Mouse (Mus musculus) kidney, embryonic 14.5 days (tissue): Measurements from ENCODE around the gene Mab21l1. TPM values are rescaled to one million over a fixed set of nuclear protein-coding genes. Genes with fewer than 3 reads are reported as not detected.

Experiments
- ATAC-seq: fragments of 200-750 bp; cut with Nextera tagmentation; 2 replicates; pipeline ENCODE4 v1.8.0; 2017; ENCODE audit warnings: moderate number of reproducible peaks, mild to moderate bottlenecking, moderate TSS enrichment, moderate library complexity; ENCODE audit not compliant: low FRiP score, low TSS enrichment
- H3K27ac ChIP-seq: fragments of 300-500 bp; sonication (generic); 2 replicates; pipeline ENCODE4 v1.5.1; 2014; ENCODE audit warnings: low read depth, mild to moderate bottlenecking, low read length, moderate library complexity, mixed read lengths
- H3K27me3 ChIP-seq: fragments of 300-500 bp; sonication (generic); 2 replicates; pipeline ENCODE4 v1.6.1; 2014; ENCODE audit warnings: mild to moderate bottlenecking, low read length; ENCODE audit not compliant: control insufficient read depth, insufficient read depth
- H3K36me3 ChIP-seq: fragments of 300-500 bp; sonication (generic); 2 replicates; pipeline ENCODE4 v1.6.1; 2014; ENCODE audit warnings: low read length, mixed read lengths; ENCODE audit not compliant: control insufficient read depth, insufficient read depth
- H3K4me1 ChIP-seq: fragments of 300-500 bp; sonication (generic); 2 replicates; pipeline ENCODE4 v1.6.1; 2014; ENCODE audit warnings: low read length, mixed read lengths; ENCODE audit not compliant: control insufficient read depth, insufficient read depth
- H3K4me2 ChIP-seq: fragments of 300-500 bp; sonication (generic); replicated peaks from 2 replicates; pipeline ENCODE4 v1.6.1; 2014; ENCODE audit warnings: low read depth, mild to moderate bottlenecking, low read length
- H3K4me3 ChIP-seq: fragments of 300-500 bp; sonication (generic); 2 replicates; pipeline ENCODE4 v1.5.1; 2014; ENCODE audit warnings: mild to moderate bottlenecking, low read length
- H3K9ac ChIP-seq: fragments of 300-500 bp; sonication (generic); 2 replicates; pipeline ENCODE4 v1.6.1; 2014; ENCODE audit warnings: low read depth, mild to moderate bottlenecking, low read length, moderate library complexity
- H3K9me3 ChIP-seq: fragments of 300-500 bp; sonication (generic); 2 replicates; pipeline ENCODE4 v1.6.1; 2016; ENCODE audit warnings: low read length; ENCODE audit not compliant: control insufficient read depth
- WGBS: fragments of 180-500 bp; shearing (Covaris S2); extraction: QIAGEN DNeasy Blood & Tissue Kit; methylation state at CpG from one replicate; pipeline ENCODE4 v1.1.7; 2014; 5-methylcytosine and 5-hydroxymethylcytosine counted together
- polyA plus RNA-seq: library from polyadenylated mRNA; unstranded; fragments of >200 nt; fragmentation: Nextera tagmentation; extraction: Ambion mirVana; gene quantifications from 2 replicates; pipeline ENCODE4 v1.2.1, GENCODE M21; 2014

Mab21l1 gene
- polyA plus RNA-seq, 1 experiment from 2014 or later: 0.87 TPM

DNA sequence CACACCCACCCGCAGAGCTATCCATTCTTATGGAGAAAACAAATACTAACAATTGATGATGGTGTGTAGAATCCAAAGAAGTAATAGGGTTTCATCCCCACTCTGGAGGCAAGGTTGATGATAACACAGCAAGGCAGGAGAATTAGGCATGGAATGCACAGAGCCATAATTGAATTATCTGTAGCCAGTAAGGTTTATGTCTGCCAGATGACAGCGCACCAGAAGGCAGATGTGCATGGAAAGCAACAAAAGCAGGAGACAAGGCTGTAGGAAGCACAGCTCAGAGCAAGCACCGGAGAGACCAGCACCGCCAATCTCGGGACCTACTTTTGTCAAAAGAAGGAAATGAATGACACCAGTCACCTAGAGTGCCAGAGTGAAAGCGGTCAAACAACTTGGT lies 28.4 kb upstream of the Mab21l1 start:
- H3K4me3 ChIP-seq: no peak overlapping the region
- 0 out of 2 replicates have a peak, but pooled peaks cover 3% of the 10 kb centered on the region for H3K4me1 ChIP-seq
- H3K36me3 ChIP-seq: no peaks in the 10 kb centered on the region
- H3K4me2 ChIP-seq: no peak overlapping the region
- H3K27ac ChIP-seq: no peak overlapping the region
- no peaks in the 10 kb centered on the region for H3K9me3 ChIP-seq
- no peak for ATAC-seq
- H3K27me3 ChIP-seq: no peaks in the 10 kb centered on the region
- WGBS: 98% methylated on average over 6 of the region's 6 CpGs
- no peak overlapping the region for H3K9ac ChIP-seq

DNA sequence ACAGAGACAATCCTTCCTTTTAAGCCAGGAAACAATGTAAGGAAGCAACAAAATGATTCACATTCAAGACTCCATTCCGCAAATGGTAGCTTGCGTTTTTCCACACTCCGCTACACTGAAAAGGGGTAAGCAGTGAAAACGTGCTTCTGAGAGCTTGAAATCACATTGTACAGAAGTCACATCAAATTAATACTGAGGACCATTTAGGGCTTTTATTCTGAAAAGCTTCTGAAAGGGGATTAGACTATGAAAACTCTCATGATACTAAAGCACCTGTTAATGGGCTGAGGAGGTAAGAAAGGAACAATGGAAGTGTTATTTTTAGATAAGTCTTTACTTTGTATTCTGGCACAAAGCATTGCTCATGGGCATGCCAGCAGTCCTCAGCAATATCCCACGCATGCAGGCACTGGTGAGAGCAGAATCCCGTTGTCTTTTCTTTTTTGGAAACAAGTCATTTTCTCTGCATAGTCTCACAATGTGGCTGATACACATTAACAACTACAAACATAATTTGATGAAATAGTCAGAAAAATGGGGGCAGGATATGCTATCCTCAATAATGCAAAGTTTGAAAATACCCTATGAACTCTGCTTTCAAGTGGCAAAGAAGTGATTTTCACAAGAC lies 27.2 kb upstream of the Mab21l1 start:
- no peak overlapping the region for H3K9ac ChIP-seq
- H3K4me2 ChIP-seq: no peak overlapping the region
- H3K27ac ChIP-seq: no peak overlapping the region
- H3K4me3 ChIP-seq: no peak overlapping the region
- no peaks in the 10 kb centered on the region for H3K36me3 ChIP-seq
- ATAC-seq: no peak
- 0 out of 2 replicates have a peak, but pooled peaks cover 3% of the 10 kb centered on the region for H3K4me1 ChIP-seq
- WGBS: 85% methylated on average over 6 of the region's 6 CpGs
- H3K27me3 ChIP-seq: no peaks in the 10 kb centered on the region
- no peaks in the 10 kb centered on the region for H3K9me3 ChIP-seq

DNA sequence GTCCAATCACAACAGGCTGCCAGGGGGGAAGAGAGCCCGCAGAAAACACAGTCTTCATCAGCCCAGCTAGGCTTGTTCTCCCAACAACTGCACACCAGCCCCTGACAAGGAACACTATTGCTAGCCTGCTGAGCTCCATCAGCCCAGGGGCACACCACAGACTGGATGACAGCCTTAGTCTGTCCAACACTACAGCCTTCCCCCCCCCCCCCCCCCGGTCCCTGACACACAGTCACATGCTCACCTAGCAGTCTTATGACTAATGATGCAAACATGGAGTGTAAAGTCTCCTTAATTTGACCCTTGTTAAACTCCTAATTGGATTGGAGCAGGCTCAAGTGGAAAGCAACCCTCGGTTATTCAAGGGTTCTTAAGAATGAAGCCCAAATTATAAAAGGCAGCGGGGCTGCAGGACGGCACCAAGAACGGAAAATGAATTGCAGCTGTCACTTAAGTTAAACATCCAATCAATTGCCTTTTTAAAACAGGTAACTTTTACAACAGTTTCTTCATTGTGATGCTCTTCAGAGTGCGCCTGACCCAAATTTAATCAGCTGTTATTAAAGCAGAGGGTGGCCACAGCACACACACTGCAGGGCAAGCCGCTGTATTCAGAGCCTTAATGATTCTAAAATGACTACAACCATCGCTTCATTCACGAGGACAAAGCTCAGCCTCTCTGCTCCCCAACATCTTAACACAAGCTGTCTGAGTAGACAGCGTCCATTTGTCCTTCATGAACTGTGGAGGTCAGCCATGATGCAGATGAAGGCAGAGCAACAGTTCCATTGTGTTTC lies 26.3 kb upstream of the Mab21l1 start:
- ATAC-seq: no peak
- H3K27me3 ChIP-seq: no peaks in the 10 kb centered on the region
- no peak overlapping the region for H3K4me3 ChIP-seq
- H3K9me3 ChIP-seq: no peaks in the 10 kb centered on the region
- no peak overlapping the region for H3K27ac ChIP-seq
- 72% methylated on average over 11 of the region's 11 CpGs for WGBS
- H3K9ac ChIP-seq: no peak overlapping the region
- no peak overlapping the region for H3K4me2 ChIP-seq
- H3K4me1 ChIP-seq: 0 out of 2 replicates have a peak, but pooled peaks cover 3% of the 10 kb centered on the region
- H3K36me3 ChIP-seq: no peaks in the 10 kb centered on the region

DNA sequence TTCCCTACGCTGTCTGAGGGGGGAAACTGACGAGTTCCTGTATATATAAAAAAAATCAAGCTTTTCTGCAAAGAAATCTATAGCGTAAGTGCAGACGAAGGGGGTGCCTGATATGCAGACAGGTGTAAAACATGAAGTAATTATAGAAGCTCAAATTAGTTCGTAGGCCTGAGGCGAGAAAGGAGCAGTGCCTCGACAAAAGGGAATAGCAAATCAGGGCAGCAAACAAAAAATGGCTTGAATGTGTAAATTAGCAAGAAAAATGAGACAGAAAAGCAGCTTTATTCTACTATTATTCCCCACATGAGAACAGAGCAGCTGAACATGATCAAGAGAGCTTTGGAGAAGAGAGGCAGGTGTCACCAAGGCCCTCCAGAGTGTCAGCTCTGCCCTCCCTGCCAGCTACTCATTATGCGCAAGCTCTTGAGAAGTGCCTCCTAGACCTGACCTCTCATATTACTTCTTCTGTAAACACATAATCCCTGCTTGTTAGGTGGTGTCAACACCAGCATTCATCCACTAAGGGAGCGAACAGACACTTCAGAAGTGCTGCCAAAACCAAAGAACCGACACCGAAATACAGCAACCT lies 25.6 kb upstream of the Mab21l1 start:
- Histone ChIP-seq H3K27ac (no peak overlapping the region), H3K36me3 (no peaks in the 10 kb centered on the region), H3K9me3 (no peaks in the 10 kb centered on the region), H3K9ac (no peak overlapping the region), H3K4me2 (no peak overlapping the region), H3K4me3 (no peak overlapping the region), H3K4me1 (0 out of 2 replicates have a peak, but pooled peaks cover 3% of the 10 kb centered on the region), H3K27me3 (no peaks in the 10 kb centered on the region)
- no peak for ATAC-seq
- WGBS: 72% methylated on average over 11 of the region's 11 CpGs

DNA sequence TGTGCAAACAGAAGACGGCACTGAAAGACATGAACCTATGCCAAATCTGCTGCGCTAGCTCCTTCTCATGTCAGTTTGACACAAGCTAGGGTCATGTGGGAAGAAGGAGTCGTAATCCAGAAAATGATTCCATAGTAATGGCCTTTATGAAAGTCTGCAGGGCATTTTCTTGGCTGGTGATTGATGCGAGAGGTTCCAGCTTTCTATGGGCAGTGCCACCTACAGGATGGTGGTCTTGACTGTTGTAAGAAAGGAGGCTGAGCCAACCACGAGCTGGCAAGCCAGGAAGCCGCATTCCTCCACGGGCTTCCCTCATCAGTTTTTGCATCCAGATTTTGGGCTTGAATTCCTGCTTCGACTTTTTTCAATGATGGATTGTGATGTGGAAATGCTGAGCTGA lies 24.0 kb upstream of the Mab21l1 start:
- no peak overlapping the region for H3K27ac ChIP-seq
- H3K27me3 ChIP-seq: no peaks in the 10 kb centered on the region
- no peak overlapping the region for H3K9ac ChIP-seq
- no peak overlapping the region for H3K4me2 ChIP-seq
- 65% methylated on average over 8 of the region's 8 CpGs for whole genome bisulfite sequencing
- H3K36me3 ChIP-seq: no peaks in the 10 kb centered on the region
- H3K9me3 ChIP-seq: no peaks in the 10 kb centered on the region
- H3K4me1 ChIP-seq: 0 out of 2 replicates have a peak, but pooled peaks cover 3% of the 10 kb centered on the region
- no peak for ATAC-seq
- no peak overlapping the region for H3K4me3 ChIP-seq

DNA sequence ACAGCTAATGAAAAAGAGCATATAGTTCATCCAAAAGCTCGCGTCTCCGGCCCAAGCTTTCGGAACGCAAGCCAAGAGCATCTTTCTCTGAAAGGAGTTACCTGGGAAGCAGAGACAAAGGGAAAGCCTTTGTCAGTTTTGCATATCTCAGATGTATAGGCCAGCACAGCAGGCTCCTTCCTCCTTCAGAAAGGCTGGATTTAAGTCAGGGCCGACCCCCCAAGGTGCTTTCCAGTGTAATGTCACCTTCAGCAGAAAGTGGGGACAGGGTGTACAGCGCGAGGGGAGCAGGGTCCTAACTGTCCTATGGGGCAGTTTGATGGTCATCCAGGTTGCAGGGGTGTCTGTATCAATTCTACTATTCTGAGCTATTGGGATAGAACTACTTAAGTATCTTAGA lies 18.7 kb upstream of the Mab21l1 start:
- Histone ChIP-seq H3K9me3 (no peaks in the 10 kb centered on the region), H3K4me1 (no peaks in the 10 kb centered on the region), H3K9ac (no peak overlapping the region), H3K36me3 (no peaks in the 10 kb centered on the region), H3K4me2 (no peak overlapping the region), H3K4me3 (no peak overlapping the region), H3K27ac (no peak overlapping the region), H3K27me3 (no peaks in the 10 kb centered on the region)
- no peak for ATAC-seq
- WGBS: 52% methylated on average over 8 of the region's 8 CpGs

DNA sequence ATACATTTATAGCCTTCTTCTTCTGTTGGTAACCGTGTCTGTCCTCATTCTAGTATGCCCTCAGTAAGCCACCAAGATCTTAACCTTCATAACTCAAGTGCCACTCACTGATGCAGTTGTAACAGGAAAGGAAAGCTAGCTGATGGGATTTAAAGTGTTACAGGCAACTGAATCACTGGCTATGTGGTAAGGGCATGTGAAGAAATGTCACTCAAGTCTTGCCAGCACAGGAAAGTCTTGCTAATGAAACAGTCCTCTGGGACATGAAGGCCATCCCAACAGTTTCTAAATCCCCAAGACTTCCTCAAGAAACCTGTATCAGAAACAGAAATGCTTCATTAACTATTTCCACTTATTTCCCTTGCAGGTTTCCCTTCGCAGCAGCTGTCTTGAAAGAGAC lies 13.7 kb upstream of the Mab21l1 start:
- WGBS: 86% methylated on average over 2 of the region's 2 CpGs
- no peaks in the 10 kb centered on the region for H3K27me3 ChIP-seq
- no peaks in the 10 kb centered on the region for H3K4me1 ChIP-seq
- no peaks in the 10 kb centered on the region for H3K9me3 ChIP-seq
- no peak overlapping the region for H3K9ac ChIP-seq
- no peak overlapping the region for H3K27ac ChIP-seq
- ATAC-seq: no peak
- no peak overlapping the region for H3K4me3 ChIP-seq
- H3K36me3 ChIP-seq: no peaks in the 10 kb centered on the region
- H3K4me2 ChIP-seq: no peak overlapping the region

DNA sequence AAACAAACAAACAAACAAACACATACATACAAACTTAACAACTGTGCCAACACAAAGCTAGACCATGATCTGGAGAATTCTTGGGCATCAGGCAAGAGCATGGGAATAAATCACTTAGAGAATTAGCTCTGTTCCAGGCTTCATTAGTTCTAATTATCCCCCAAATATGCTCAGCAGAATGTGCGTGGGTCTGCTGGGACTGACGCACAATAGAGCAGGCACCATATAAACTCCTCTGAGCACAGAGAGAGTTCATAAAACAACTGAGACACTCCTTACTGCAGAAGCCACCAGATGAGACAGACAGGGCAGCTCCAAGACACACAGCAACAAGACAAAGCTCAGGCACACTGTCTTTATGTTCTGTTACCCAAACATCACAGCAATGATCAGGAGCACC lies 13.0 kb upstream of the Mab21l1 start:
- Histone ChIP-seq H3K9me3 (no peaks in the 10 kb centered on the region), H3K27me3 (no peaks in the 10 kb centered on the region), H3K4me2 (no peak overlapping the region), H3K36me3 (no peaks in the 10 kb centered on the region), H3K4me1 (no peaks in the 10 kb centered on the region), H3K4me3 (no peak overlapping the region), H3K27ac (no peak overlapping the region), H3K9ac (no peak overlapping the region)
- ATAC-seq: no peak
- 51% methylated on average over 2 of the region's 2 CpGs for WGBS

DNA sequence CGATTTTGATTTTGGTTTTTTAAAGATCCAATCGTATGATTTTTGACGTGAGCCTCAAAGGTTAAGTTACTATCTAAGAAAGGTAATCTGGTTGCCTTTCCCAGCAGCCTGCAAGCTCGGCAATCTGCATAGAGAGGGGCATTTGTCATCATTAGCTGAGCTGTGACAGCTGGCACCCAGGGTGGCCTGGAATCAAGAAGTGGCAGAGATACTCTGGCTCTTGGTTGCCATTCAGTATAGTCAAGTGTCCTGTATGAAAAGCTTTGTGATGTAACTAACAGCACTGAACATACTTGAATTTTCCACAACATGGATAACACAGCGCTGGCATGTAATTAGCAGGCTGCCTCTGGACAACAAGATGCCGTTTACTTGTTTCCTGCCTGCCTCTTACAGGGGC lies 8.1 kb upstream of the Mab21l1 start:
- WGBS: 50% methylated on average over 6 of the region's 6 CpGs
- ATAC-seq: no peak
- H3K9ac ChIP-seq: no peak overlapping the region
- peaks cover 10% of the 10 kb centered on the region; the same call in 1 of the 2 replicates for H3K27me3 ChIP-seq
- no peaks in the 10 kb centered on the region for H3K36me3 ChIP-seq
- no peak overlapping the region for H3K27ac ChIP-seq
- H3K9me3 ChIP-seq: no peaks in the 10 kb centered on the region
- H3K4me1 ChIP-seq: no peaks in the 10 kb centered on the region
- H3K4me2 ChIP-seq: no peak overlapping the region
- H3K4me3 ChIP-seq: no peak overlapping the region
